Mouse (Mus musculus) NIH3T3 (cell line): ENCODE data around the gene Fli1.

Source experiments
- DNase-seq: peaks from one replicate; pipeline ENCODE4 v3.0.0-alpha.2; 2012; ENCODE audit warnings: low read depth

Fli1 gene

GRCm38 (mm10) chr9:32542212-32543039 is at the start of gene Fli1:
Gene Fli1 (minus strand): TSS chr9:32542861.
- no peak for DNase-seq

DNA sequence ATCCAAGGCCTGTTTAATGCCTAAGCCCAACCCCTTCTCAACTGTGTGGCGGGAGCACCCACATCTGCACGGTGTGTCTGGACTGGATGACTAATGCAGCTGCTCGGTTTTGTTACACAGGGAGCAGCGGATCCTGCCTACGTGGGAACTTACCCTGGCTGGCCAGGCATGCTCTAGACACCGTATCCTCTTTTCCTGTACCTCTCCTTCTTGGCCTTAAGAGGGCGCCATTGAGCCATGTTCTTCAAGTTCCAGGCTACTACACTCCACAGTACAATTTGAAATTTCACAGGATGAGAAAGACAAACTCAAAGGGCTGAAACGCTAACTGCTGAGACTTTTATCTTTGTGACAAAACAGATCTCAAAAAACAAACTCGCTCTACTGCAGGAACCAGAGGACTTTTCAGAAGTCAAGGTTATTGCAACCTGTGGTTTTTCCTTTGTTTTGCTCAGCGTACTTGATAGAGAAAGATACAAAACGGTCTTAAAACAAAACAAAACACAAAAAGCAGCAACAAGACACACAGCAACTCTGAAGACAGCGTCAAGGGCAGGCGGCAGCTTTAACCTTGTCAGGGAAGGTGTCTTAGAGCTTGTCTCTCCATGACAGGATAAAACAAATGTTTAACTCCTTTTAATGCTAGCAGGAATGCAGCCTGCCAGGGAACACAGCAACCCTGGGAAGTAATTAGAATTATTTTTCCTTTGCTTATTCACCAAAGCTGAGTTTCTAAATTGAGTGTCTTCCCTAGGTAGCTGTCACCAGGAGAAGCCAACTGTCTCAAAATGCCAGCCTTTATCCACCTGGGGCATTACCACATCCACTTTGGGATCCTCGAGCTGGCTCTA is 49.3 kb upstream of the Fli1 start:
- peak; percentile 95 for DNase-seq

- DNase-seq: no peak
Observed at GRCm38 (mm10) chr9:32590571-32590970, 47.9 kb upstream of the Fli1 start.

DNA sequence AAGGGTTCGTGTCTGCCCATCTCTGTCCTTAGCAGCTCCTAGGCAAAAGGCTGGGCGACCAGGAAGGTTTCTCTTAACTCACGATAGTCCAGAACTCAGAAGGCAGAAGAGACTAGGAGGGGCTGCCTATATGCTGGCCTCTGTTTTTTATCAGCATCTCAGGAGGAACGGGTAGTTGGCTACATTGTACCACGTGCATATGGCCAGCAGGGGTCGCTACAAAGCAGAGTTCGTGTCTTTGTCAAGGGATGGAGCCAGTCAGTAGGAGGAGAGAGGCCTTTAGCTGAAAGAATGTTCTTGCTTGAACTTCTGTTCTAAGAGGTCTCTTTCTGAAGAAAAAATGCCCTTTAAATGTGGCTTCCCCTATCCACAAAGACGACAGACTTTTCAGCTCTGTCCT is 47.2 kb upstream of the Fli1 start:
- peak; percentile 91 for DNase-seq

GRCm38 (mm10) chr9:32585357-32585756 is 42.7 kb upstream of the Fli1 start:
- no peak for DNase-seq

DNA sequence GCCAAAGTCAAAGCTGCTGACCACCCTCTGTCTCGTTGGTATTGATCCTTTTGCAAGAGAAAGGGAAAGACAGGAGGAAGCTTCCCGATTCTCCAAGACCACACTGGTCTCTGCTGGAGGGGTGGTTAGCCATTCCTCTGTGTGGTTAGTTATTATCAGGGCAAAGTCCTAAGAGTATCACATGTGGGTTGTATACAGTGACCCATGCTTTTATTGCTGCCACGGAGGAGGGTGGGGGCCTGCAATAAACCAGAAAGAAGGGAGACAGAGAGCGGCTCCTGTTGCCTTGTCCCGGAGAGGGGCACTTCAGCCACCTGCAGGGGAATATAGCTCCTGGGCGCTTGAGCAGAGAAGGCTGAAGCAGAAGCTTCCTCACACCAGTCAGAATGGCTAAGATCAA is 41.2 kb upstream of the Fli1 start:
- no peak for DNase-seq

DNA sequence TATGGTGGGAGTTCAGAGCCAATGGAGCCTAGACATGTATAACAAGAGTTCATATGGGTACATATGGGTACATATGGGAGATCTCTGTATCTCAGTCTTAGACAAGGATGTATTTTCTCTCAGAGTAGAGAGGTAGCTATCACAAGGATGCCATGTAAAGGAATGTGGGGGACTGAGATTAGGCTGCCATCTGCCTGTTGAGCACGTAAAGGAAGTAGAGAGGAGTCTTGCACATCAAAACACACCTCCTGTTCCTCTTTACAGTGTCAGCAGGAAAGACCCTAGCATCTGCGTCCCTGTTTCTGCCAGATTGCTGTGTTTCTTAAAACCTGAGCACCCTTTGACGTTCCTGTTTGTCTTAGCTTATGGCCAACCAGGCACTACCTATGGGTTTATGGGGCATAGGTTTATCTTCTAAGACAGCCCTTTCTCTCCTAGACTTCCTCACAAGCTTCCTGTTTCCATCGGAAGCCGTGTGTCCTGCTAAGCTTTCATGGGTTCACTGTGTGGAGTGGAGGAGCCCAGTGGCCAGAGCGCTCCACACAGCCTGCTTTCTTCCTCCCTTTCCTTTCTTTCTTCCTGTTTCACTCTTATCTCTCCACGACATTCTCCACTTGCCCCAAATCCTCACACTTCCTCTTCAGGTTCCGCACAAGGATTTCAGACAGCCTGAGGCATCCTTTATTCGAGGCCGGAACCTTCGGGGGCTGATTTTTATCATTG is 39.4 kb upstream of the Fli1 start:
- DNase-seq: no peak

DNA sequence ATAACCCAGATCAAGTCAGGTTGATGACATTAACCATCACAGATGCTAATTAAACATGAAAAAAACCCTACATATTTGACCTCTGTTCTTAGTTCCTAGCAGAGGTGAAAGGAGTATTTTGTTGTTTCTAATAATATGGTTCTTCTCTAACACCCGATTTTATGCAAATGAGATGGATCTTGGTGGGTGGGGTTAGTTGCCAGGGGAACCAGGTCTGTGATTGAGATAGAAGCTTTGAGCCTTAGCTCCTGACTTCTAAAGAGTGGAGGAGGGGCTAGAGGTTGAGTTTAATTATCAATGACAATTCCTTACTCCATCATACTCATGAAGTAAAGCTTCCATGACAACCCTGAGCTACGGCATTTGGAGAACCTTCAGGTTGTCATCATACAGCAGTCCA is 35.8 kb upstream of the Fli1 start:
- DNase-seq: no peak

DNA sequence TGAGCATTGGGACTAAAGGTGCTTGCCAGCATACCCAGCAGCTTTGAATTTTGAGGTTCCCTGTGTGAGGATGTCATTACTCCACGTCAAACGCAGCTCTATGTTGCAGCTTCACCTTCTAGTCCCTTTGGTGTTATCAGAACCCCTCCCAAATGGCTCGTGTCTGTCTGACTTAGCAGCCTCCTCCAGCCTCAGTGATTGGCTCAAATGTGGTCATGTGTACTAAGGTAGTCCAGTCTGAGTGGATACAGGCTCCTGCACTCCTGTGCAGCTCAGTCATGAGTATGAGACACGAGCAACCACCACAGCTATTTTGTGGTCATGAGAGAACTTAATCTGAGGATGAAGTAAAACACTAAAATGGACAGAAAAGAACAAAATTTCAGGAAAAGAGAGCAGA is 31.0 kb upstream of the Fli1 start:
- no peak for DNase-seq

- no peak for DNase-seq
Observed at GRCm38 (mm10) chr9:32571676-32572075, 29.0 kb upstream of the Fli1 start.

DNA sequence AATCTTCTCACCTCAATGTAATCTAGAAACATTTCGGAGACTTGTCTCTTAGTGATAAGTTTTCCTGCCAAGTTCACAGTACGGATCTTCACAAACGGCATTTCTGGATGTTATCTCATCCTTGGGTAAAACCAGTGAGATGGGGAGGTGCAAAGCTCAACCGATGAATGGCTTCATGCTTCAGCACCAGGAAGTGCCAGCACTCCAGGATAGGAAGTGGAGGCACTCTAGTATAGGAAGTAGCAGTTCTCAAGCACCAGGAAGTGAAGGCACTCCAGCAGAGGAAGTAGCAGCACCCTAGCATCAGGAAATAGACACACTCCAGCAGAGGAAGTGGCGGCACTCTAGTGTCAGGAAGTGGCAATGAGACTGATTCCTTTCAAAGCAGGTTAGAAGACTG is 27.9 kb upstream of the Fli1 start:
- DNase-seq: no peak

GRCm38 (mm10) chr9:32569261-32569660 is 26.6 kb upstream of the Fli1 start:
- DNase-seq: no peak

- DNase-seq: no peak
Observed at GRCm38 (mm10) chr9:32567603-32568002, 24.9 kb upstream of the Fli1 start.

DNA sequence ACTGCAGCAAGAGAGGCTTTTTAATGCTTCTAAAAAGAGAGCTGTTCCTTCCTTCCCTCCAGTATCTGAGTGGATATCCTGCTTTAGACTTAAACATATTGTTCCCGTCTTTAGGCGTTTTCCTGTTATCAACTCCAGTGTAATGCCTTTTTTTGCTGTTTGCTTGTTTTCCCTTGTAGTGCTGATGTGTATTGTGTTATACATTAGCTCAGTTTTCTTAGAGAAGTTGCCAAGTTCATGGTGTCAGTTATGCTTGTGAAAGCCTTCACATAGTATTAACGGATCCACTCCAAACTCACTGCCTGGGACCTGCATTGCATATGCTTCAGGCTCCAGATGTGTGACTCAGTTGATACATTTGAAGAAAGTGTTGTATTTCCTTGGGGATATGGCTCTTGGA is 22.6 kb upstream of the Fli1 start:
- no peak for DNase-seq

GRCm38 (mm10) chr9:32562837-32563236 is 20.2 kb upstream of the Fli1 start:
- no peak for DNase-seq

GRCm38 (mm10) chr9:32562409-32562808 is 19.7 kb upstream of the Fli1 start:
- DNase-seq: no peak

DNA sequence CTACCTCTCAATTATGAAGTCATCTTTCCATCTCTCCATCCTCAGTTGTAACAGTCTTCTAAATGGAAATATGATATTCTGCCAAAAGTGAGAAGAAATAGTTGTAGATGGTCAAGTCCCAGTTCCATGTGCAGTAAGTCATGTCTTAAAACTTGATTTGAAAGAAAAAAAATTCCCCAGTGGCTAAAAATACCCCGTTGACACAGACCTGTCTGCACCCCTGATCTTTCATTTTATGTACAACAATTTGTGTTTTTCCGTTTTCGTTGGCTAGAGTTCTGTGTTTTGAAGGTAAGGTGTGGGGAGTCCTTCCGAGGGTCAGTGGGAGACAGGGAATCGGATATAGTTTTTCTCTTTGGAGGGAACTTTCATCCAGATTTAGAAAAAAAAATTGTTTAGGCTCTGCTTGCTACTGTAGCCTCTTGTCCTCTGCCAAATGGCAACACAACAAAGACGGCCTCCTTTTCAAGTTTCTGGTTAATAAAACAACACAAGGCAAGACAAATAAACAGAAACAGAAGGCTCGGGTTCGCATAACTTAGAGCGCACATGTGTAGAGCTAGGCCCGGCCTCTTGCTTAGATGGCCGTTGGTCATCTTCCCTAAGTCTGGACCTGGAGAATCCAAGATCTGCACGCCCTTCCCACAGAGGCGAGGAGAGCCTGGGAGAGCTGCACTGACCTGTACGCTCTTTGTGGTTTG is 18.7 kb upstream of the Fli1 start:
- DNase-seq: no peak

DNA sequence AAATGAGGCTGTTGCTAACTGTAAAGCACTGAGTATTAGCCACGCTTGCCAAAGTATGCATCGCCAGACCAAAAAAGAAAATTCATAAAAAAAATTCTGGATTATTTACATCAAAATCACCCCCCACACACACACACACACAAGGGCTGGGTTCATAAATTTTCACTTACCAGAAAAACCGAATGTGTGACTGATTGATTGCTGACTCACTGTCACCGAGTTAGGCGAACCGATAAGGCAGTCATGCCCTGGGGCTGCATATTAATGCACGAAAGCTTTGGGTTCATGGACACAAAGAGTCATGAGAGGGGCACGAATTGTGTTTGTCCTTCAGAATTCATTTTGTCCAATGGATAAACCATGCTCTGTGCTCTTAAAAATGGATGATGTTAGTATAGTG is 17.2 kb upstream of the Fli1 start:
- no peak for DNase-seq

DNA sequence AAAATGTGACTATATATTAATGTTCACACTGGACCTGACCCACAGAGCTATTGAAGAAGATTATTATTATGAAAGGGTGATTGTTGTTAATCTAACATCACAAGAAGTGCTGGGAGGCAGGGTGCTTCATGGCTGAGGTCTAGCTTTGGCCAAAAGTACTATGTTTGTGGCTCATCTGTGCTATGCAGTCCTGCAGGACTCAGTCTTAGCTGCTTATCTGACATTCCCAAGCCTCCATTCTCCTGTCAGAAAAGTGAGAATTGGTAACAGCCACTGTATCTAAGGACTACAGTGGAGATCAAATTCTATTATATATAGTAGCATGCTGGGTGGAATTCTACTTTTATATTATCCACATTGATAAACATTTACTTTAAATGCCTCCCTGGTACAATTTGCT is 16.8 kb upstream of the Fli1 start:
- no peak for DNase-seq

GRCm38 (mm10) chr9:32556313-32556712 is 13.7 kb upstream of the Fli1 start:
- DNase-seq: no peak

DNA sequence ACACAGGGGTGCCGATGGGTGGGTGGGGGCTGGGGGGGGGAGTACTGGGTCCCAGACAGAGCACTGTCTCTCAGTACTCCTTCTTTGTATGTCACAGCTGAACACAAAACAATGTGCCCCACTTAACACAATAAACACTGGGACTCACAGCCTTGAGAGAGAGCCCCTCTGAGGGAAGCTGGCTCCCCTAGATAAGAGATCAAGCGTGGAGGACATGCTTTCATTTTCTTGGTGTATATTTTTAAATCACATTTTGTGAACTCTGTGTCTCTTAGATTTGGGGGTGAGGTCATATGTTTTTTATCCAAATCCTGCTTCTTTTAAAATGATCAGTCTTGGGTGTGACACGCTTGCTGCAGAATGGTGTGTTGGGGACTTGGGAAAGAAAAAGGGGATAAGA is 12.6 kb upstream of the Fli1 start:
- DNase-seq: no peak

DNA sequence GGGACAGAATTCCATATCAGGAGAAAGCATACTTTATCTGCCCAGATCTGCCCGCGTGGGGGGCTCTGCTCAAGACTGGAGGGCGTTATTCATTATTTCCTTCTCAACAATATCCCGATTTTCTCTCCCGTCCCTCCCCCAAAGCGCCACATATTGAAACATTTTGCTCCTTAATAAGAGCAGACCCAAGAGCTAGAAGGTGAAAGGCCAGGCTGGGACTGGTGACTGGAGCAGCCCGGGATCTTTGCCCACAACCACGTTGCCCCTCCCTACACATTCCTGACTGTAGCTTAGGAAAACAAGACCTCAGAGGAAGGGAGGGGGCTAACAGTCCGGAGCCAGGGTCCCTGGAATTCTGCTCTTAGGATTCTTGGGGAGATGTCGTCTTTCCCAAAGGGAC is 7.9 kb upstream of the Fli1 start:
- no peak for DNase-seq
